Mouse (Mus musculus): ENCODE data around the gene Rab43. TPM values are rescaled to one million over a fixed set of nuclear protein-coding genes. Genes with fewer than 3 reads are reported as not detected.
A peak's percentile ranks its signal among the peaks of the same experiment; 100 is the strongest.

Rab43 gene
- 29.3 and 47.0 TPM in 2 replicates for total RNA-seq (2017)

GRCm38 (mm10) chr6:87811675-87812338 lies at the start of gene Rab43:
TSS of gene Rab43 (minus strand) at chr6:87812164.
- ATAC-seq (ENCODE audit: extremely low read depth, insufficient number of reproducible peaks, low FRiP score, poor library complexity, severe bottlenecking): peak; percentile 77

- ATAC-seq (ENCODE audit: extremely low read depth, insufficient number of reproducible peaks, low FRiP score, poor library complexity, severe bottlenecking): no peak
Measured at GRCm38 (mm10) chr6:87857071-87857470, 45.1 kb upstream of the Rab43 start.

- no peak for ATAC-seq (ENCODE audit: extremely low read depth, insufficient number of reproducible peaks, low FRiP score, poor library complexity, severe bottlenecking)
Measured at GRCm38 (mm10) chr6:87853446-87853845, 41.5 kb upstream of the Rab43 start.

GRCm38 (mm10) chr6:87851871-87852270 lies 39.9 kb upstream of the Rab43 start:
- ATAC-seq (ENCODE audit: extremely low read depth, insufficient number of reproducible peaks, low FRiP score, poor library complexity, severe bottlenecking): no peak

GRCm38 (mm10) chr6:87850900-87851614 lies 39.1 kb upstream of the Rab43 start, which contains the start of gene Cnbp:
TSS of gene Cnbp (minus strand) at chr6:87851106.
- ATAC-seq (ENCODE audit: extremely low read depth, insufficient number of reproducible peaks, low FRiP score, poor library complexity, severe bottlenecking): peak; percentile 96

GRCm38 (mm10) chr6:87850155-87850899 lies 38.4 kb upstream of the Rab43 start:
- ATAC-seq (ENCODE audit: extremely low read depth, insufficient number of reproducible peaks, low FRiP score, poor library complexity, severe bottlenecking): no peak

GRCm38 (mm10) chr6:87849780-87850154 lies 37.8 kb upstream of the Rab43 start:
- no peak for ATAC-seq (ENCODE audit: extremely low read depth, insufficient number of reproducible peaks, low FRiP score, poor library complexity, severe bottlenecking)

- ATAC-seq (ENCODE audit: extremely low read depth, insufficient number of reproducible peaks, low FRiP score, poor library complexity, severe bottlenecking): no peak
Measured at GRCm38 (mm10) chr6:87846813-87847212, 34.8 kb upstream of the Rab43 start.

- ATAC-seq (ENCODE audit: extremely low read depth, insufficient number of reproducible peaks, low FRiP score, poor library complexity, severe bottlenecking): no peak
Measured at GRCm38 (mm10) chr6:87845031-87845695, 33.2 kb upstream of the Rab43 start.

- ATAC-seq (ENCODE audit: extremely low read depth, insufficient number of reproducible peaks, low FRiP score, poor library complexity, severe bottlenecking): no peak
Measured at GRCm38 (mm10) chr6:87842254-87842653, 30.3 kb upstream of the Rab43 start.

GRCm38 (mm10) chr6:87841635-87842034 lies 29.7 kb upstream of the Rab43 start:
- ATAC-seq (ENCODE audit: extremely low read depth, insufficient number of reproducible peaks, low FRiP score, poor library complexity, severe bottlenecking): no peak

GRCm38 (mm10) chr6:87839797-87840341 lies 27.9 kb upstream of the Rab43 start:
- no peak for ATAC-seq (ENCODE audit: extremely low read depth, insufficient number of reproducible peaks, low FRiP score, poor library complexity, severe bottlenecking)

GRCm38 (mm10) chr6:87838551-87839197 lies 26.7 kb upstream of the Rab43 start, which contains the start of gene Isy1:
TSS of gene Isy1 (minus strand) at chr6:87838798.
- peak; percentile 96 for ATAC-seq (ENCODE audit: extremely low read depth, insufficient number of reproducible peaks, low FRiP score, poor library complexity, severe bottlenecking)

GRCm38 (mm10) chr6:87835695-87836094 lies 23.7 kb upstream of the Rab43 start, which contains the start of gene Gm45140:
TSS of gene Gm45140 (minus strand) at chr6:87835795.
- ATAC-seq (ENCODE audit: extremely low read depth, insufficient number of reproducible peaks, low FRiP score, poor library complexity, severe bottlenecking): no peak

GRCm38 (mm10) chr6:87820366-87820765 lies 8.4 kb upstream of the Rab43 start:
- no peak for ATAC-seq (ENCODE audit: extremely low read depth, insufficient number of reproducible peaks, low FRiP score, poor library complexity, severe bottlenecking)

- no peak for ATAC-seq (ENCODE audit: extremely low read depth, insufficient number of reproducible peaks, low FRiP score, poor library complexity, severe bottlenecking)
Measured at GRCm38 (mm10) chr6:87814486-87814885, 2.5 kb upstream of the Rab43 start.

- no peak for ATAC-seq (ENCODE audit: extremely low read depth, insufficient number of reproducible peaks, low FRiP score, poor library complexity, severe bottlenecking)
Measured at GRCm38 (mm10) chr6:87812656-87813055, 692 bp upstream of the Rab43 start.
